Mouse (Mus musculus) megakaryocyte, embryonic 14.5 days (primary cell): Measurements from ENCODE around the gene Arhgdig. TPM values are rescaled to one million over a fixed set of nuclear protein-coding genes. Genes with fewer than 3 reads are reported as not detected.
A peak's percentile ranks its signal among the peaks of the same experiment; 100 is the strongest.

Source experiments
- H3K27me3 ChIP-seq: replicated peaks from 2 replicates; pipeline ENCODE3; 2012; ENCODE audit warnings: inconsistent platforms
- H3K36me3 ChIP-seq: replicated peaks from 2 replicates; pipeline ENCODE3; 2012; ENCODE audit warnings: low read length, inconsistent platforms, mixed read lengths
- H3K4me1 ChIP-seq: 2 replicates; pipeline ENCODE4 v1.6.1; 2012; ENCODE audit warnings: inconsistent platforms
- H3K4me3 ChIP-seq: replicated peaks from 2 replicates; pipeline ENCODE3; 2012; ENCODE audit warnings: moderate library complexity, mild to moderate bottlenecking, inconsistent platforms
- H3K9me3 ChIP-seq: 2 replicates; pipeline ENCODE4 v1.6.1; 2012; ENCODE audit warnings: inconsistent platforms
- FLI1 ChIP-seq: IDR thresholded peaks from 2 replicates; pipeline ENCODE4 v1.6.1; 2012; ENCODE audit warnings: low read length, inconsistent platforms, mixed read lengths
- GATA1 ChIP-seq: IDR thresholded peaks from 3 replicates; pipeline ENCODE4 v1.6.1; 2012; ENCODE audit warnings: mixed read lengths, low read length, inconsistent platforms, borderline replicate concordance
- polyA plus RNA-seq: library from polyadenylated mRNA; stranded (reverse); fragments of >175 nt; gene quantifications from 2 replicates; pipeline ENCODE4 v1.2.3, GENCODE M21; 2012; ENCODE audit warnings: low replicate concordance; ENCODE audit not compliant: insufficient read depth

The Arhgdig gene
- not detected in 2 replicates for polyA plus RNA-seq

- TF ChIP-seq FLI1 (no peak), GATA1 (no peak)
- Histone ChIP-seq H3K27me3 (peaks cover 84% of the 10 kb centered on the region), H3K4me1 (peaks cover 12% of the 10 kb centered on the region), H3K36me3 (no peaks in the 10 kb centered on the region), H3K4me3 (peak within 1 kb of the TSS; percentile 4), H3K9me3 (no peaks in the 10 kb centered on the region)
Observed at GRCm38 (mm10) chr17:26207686-26208085, at the start of gene Arhgdig. Arhgdig (minus strand) TSS chr17:26207786.

- peaks cover 38% of the 10 kb centered on the region for H3K4me1 ChIP-seq
- H3K4me3 ChIP-seq: no peak overlapping the region
- no peaks in the 10 kb centered on the region for H3K27me3 ChIP-seq
- TF ChIP-seq GATA1 (no peak), FLI1 (no peak)
- no peaks in the 10 kb centered on the region for H3K9me3 ChIP-seq
- H3K36me3 ChIP-seq: peaks cover 41% of the 10 kb centered on the region
Observed at GRCm38 (mm10) chr17:26255313-26255712, 47.7 kb upstream of the Arhgdig start.

GRCm38 (mm10) chr17:26253399-26253798, 45.8 kb upstream of the Arhgdig start:
- peaks cover 25% of the 10 kb centered on the region for H3K36me3 ChIP-seq
- TF ChIP-seq FLI1 (no peak), GATA1 (no peak)
- H3K4me1 ChIP-seq: peaks cover 49% of the 10 kb centered on the region
- no peaks in the 10 kb centered on the region for H3K9me3 ChIP-seq
- H3K27me3 ChIP-seq: no peaks in the 10 kb centered on the region
- peak overlapping the region; percentile 98 for H3K4me3 ChIP-seq

- H3K9me3 ChIP-seq: no peaks in the 10 kb centered on the region
- peaks cover 19% of the 10 kb centered on the region for H3K36me3 ChIP-seq
- H3K27me3 ChIP-seq: no peaks in the 10 kb centered on the region
- H3K4me1 ChIP-seq: peaks cover 49% of the 10 kb centered on the region
- H3K4me3 ChIP-seq: peak within 1 kb of the TSS; percentile 98
- TF ChIP-seq GATA1: no peak
- TF ChIP-seq FLI1: no peak
Observed at GRCm38 (mm10) chr17:26252539-26253251, 45.1 kb upstream of the Arhgdig start, which contains the start of gene Luc7l. Luc7l (plus strand) TSS chr17:26252896.

GRCm38 (mm10) chr17:26251886-26252538, 44.4 kb upstream of the Arhgdig start:
- Histone ChIP-seq H3K36me3 (peaks cover 14% of the 10 kb centered on the region), H3K9me3 (no peaks in the 10 kb centered on the region), H3K27me3 (no peaks in the 10 kb centered on the region), H3K4me1 (peaks cover 48% of the 10 kb centered on the region), H3K4me3 (peak overlapping the region; percentile 98)
- TF ChIP-seq GATA1 (no peak), FLI1 (no peak)

GRCm38 (mm10) chr17:26244101-26244841, 36.7 kb upstream of the Arhgdig start, which contains the start of gene Fam234a:
Fam234a (minus strand) TSS chr17:26244242.
- H3K4me3 ChIP-seq: peak within 1 kb of the TSS; percentile 96
- no peaks in the 10 kb centered on the region for H3K36me3 ChIP-seq
- no peak for TF ChIP-seq GATA1
- TF ChIP-seq FLI1: 0 out of 2 replicates have a peak, but pooled peaks have one; percentile 32
- H3K9me3 ChIP-seq: 0 out of 2 replicates have a peak, but pooled peaks cover 5% of the 10 kb centered on the region
- H3K27me3 ChIP-seq: no peaks in the 10 kb centered on the region
- H3K4me1 ChIP-seq: peaks cover 46% of the 10 kb centered on the region

GRCm38 (mm10) chr17:26243471-26244100, 36.0 kb upstream of the Arhgdig start:
- H3K4me1 ChIP-seq: peaks cover 43% of the 10 kb centered on the region
- no peak for TF ChIP-seq FLI1
- no peak for TF ChIP-seq GATA1
- 0 out of 2 replicates have a peak, but pooled peaks cover 5% of the 10 kb centered on the region for H3K9me3 ChIP-seq
- peak overlapping the region; percentile 96 for H3K4me3 ChIP-seq
- H3K27me3 ChIP-seq: no peaks in the 10 kb centered on the region
- no peaks in the 10 kb centered on the region for H3K36me3 ChIP-seq

GRCm38 (mm10) chr17:26240990-26241389, 33.4 kb upstream of the Arhgdig start:
- 0 out of 2 replicates have a peak, but pooled peaks cover 5% of the 10 kb centered on the region for H3K9me3 ChIP-seq
- no peaks in the 10 kb centered on the region for H3K36me3 ChIP-seq
- H3K4me1 ChIP-seq: peaks cover 43% of the 10 kb centered on the region
- no peak overlapping the region for H3K4me3 ChIP-seq
- TF ChIP-seq GATA1 (no peak), FLI1 (no peak)
- H3K27me3 ChIP-seq: peaks cover 2% of the 10 kb centered on the region

GRCm38 (mm10) chr17:26240120-26240790, 32.7 kb upstream of the Arhgdig start:
- Histone ChIP-seq H3K4me3 (no peak overlapping the region), H3K27me3 (peaks cover 2% of the 10 kb centered on the region), H3K36me3 (no peaks in the 10 kb centered on the region), H3K9me3 (0 out of 2 replicates have a peak, but pooled peaks cover 4% of the 10 kb centered on the region), H3K4me1 (peaks cover 48% of the 10 kb centered on the region)
- TF ChIP-seq GATA1 (no peak), FLI1 (no peak)
